Mouse (Mus musculus) mouse trophoblast stem cell (cell line): ENCODE results near the gene Peli2.

Experiments used
- in situ Hi-C, 2 experiments: fragments of 300-500 bp; cut with MseI, MboI; formaldehyde crosslinking; loops; 2 replicates in 1 of 2; 3 replicates in 1 of 2; pipeline ENCODE4 v1.15.1; 2025

Peli2 gene

GRCm38 (mm10) chr14:48212839-48213238, 92.2 kb downstream of the Peli2 start:
- in situ Hi-C loops: no loop called here

- in situ Hi-C loops: no loop called here
These were observed 93.0 kb downstream of the Peli2 start for GRCm38 (mm10) chr14:48213593-48213992.

- in situ Hi-C loops: no loop called here
These were observed 101.4 kb downstream of the Peli2 start for GRCm38 (mm10) chr14:48222051-48222450.

GRCm38 (mm10) chr14:48222684-48223083, 102.1 kb downstream of the Peli2 start:
- in situ Hi-C loops: no loop called here

- in situ Hi-C loops: no loop called here
These were observed 103.6 kb downstream of the Peli2 start for GRCm38 (mm10) chr14:48224203-48224602.

GRCm38 (mm10) chr14:48224861-48225300, 104.3 kb downstream of the Peli2 start:
- in situ Hi-C loops: no loop called here

DNA sequence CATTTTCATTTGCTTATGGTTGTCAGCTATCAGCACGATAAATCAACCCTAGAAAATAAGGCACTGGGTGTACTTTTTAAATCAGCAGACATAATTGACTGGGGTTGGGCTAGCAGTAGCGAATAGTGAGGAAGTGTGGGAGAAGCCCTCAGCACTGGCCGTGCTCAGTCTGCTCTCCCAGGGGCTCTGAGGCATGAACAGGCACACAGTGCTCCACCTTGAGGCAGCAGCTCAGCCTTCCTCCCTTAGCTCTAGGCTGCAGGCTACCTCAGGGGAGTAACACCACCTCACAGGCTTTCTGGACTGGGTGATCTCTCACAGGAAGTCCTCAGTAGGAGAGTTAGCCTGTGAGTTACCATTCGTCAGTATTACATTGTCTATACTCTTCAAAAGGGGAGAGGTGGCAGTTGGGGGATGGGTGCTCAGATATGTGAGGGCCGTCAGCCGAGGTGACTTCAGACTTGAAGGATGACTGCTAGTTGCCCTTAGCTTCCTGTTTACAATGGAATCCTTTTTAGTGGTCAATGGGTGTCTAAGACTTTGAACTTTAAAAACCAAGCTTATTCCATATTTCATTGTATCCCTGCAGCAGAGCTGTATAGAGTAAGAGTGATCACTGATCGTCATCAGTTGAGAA, 105.3 kb downstream of the Peli2 start:
- in situ Hi-C loops: no loop called here

GRCm38 (mm10) chr14:48226759-48227158, 106.1 kb downstream of the Peli2 start:
- in situ Hi-C loops: no loop called here

GRCm38 (mm10) chr14:48234785-48235519, 114.3 kb downstream of the Peli2 start:
- in situ Hi-C loops: no loop called here

- in situ Hi-C loops: no loop called here
These were observed 120.7 kb downstream of the Peli2 start for GRCm38 (mm10) chr14:48241335-48241734.

DNA sequence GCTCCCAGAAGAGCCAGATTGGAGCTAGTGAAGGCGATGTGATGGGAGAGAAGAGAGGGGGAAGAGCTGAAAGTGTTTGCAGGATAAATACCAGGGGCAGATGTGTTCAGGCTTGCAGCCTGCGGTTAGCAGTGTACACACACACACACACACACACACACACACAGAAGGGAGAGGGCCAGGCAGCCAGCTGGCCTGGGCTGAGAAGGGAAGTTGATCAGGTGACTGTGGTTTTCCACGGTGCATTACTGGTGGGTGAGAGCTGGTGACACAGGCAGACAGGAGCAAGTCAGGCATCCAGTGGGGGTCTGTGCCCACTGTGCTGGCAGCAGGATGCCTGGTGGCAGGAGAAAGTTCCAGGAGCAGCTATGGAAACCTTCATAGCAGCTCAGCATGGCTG, 125.6 kb downstream of the Peli2 start:
- in situ Hi-C loops: no loop called here

DNA sequence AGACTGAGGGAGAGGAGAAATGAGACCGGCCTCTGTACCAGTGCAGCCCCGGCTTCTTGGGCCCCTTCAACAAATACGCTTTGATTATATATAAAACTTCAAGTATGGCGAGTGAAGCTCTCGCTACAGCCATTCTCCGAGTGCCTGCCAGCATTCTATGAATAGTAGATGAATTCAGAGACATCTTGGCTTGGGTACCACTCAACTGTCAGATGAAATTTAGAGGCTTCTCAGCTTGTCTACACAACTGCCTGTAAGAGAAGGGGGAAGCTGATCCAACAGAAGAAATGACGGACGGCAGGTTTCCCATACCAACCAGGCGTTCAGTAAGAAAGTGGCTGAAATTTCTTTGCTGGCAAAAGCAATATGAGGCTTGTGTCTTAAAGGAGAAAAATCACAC, 126.3 kb downstream of the Peli2 start:
- in situ Hi-C loops: no loop called here

DNA sequence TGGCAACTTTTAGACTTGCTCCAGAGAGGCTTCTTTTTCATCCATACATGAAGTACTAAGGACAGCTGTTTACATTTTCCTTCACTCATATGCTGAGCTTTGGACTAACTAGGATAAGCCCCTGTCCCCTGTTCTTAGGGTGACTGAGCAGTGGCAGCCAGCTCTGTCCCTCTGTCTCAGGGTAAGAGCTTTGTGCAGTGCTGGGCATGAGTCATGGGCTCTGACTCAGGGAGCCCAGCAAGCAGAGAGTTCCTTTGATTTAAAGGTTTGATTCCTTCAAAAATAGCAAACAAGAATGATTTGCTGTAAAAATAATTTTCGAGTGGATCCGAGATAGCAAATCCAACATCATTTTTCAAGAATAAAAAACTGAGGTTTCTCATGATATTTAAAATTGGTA, 128.8 kb downstream of the Peli2 start:
- in situ Hi-C loops: no loop called here

DNA sequence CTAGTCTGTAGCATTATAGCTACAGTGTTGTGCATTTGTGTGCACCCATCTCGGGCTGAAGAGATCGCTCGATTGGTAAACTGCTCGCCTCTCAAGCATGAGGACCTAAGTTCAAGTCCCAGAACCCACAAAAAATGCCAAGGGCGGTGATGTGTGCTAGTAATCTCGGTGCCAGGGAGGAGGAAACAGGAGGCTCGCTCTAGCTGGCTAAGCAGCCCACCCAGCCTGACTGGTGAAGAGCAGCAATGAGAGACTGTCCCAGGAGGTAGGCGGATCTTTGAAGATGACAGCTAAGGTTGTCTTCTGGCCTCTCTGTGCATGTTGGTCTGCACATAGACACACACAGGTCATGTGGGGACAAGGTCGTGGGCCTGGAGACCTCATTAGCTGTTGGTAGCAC, 129.3 kb downstream of the Peli2 start:
- in situ Hi-C loops: no loop called here

DNA sequence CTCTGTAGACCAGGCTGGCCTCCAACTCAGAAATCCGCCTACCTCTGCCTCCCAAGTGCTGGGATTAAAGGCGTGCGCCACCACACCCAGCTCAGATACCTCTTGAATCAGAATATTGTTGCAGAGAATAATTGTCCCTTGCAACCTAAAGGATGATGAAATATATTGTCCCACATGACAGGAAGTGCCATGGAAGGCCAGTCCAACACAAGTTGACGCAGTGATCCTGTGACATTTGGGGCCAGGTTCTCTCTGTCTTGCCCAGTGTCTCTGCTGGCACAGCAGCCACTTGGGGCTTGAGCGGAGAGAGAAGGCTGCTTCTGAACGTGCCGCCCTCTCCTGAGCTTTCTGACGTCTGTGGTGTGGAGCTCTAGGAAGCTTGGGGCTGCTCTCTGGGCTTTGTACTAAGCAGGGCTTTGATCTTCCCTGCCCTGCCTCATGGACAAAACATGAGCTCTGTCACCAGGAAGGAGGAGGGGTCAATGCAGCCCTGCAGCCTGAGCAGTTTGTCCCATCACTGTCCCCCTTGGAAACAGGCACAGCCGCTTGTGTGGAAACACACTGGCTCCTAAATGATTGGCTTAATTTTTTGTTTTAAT, 130.9 kb downstream of the Peli2 start:
- in situ Hi-C loops: no loop called here

DNA sequence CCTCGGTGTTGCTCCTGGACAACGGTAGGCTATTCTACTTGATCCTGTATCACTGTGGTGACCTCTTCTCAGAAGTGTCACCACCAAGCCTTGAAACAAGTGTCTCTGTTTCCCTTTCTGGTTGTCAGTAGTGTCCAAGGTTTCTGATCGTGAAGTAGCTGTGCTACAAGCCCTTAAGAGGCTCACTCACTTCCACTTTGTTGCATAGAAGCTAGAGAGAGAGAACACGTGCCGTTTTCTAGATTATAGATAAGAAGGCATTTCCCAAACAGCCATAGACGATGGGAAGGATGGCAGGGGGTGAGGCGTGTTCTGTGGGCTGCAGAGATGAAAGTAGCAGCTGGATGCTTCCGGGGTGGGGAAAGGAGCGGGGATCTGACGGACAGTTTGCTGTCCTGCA, 132.6 kb downstream of the Peli2 start:
- in situ Hi-C loops: no loop called here

GRCm38 (mm10) chr14:48254696-48255095, 134.1 kb downstream of the Peli2 start:
- in situ Hi-C loops: no loop called here

GRCm38 (mm10) chr14:48255290-48255689, 134.7 kb downstream of the Peli2 start:
- in situ Hi-C loops: no loop called here

DNA sequence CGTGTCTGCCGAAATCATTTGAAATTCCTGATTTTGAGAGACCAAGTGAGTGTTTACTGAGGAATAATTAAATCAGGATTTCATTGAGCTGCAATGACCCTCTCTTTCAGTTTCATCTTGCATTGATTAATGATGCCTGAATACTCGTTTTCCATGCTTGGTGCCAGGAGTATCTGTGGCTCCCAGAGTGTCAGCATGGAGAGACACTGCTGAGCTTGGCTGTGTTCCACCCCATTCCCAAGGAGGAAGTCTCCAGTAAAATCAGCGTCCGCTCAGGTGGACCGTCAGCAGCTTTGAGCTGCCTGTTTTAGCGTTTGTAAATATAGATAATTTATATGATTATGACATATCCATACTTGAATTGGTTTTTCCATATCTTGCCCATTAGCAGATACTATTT, 137.1 kb downstream of the Peli2 start:
- in situ Hi-C loops: no loop called here

GRCm38 (mm10) chr14:48258696-48259366, 138.2 kb downstream of the Peli2 start:
- in situ Hi-C loops: no loop called here

- in situ Hi-C loops: no loop called here
These were observed 142.5 kb downstream of the Peli2 start for GRCm38 (mm10) chr14:48263146-48263545.

DNA sequence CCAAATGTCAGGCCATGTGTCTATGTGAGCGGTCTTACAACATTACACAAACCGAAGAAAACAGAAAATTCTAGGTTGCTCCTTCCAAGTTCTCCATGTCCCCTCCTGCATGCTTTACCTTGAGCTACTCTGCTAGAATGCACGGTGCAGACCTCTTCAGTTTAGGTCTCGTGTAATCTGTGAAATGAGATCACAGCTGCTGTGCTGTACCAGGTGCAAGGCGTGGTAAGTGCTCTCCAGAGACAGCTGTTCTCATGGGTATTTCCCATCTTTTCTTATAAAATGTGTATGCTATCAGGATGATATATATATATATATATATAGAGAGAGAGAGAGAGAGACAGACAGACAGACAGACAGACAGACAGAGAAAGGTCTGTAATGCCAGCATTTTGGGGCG, 146.1 kb downstream of the Peli2 start:
- in situ Hi-C loops: no loop called here
